Mouse (Mus musculus) embryonic fibroblast, embryonic 13.5 days (primary cell): ENCODE results near the gene Slc39a11.

Experiments used
- CTCF ChIP-seq: IDR thresholded peaks from 2 replicates; pipeline ENCODE4 v1.5.1; 2011; ENCODE audit warnings: mild to moderate bottlenecking, control low read depth, low read length, moderate library complexity, borderline replicate concordance; ENCODE audit not compliant: insufficient read depth
- POLR2A ChIP-seq: IDR thresholded peaks from 2 replicates; pipeline ENCODE4 v1.6.1; 2011; ENCODE audit warnings: low read depth, mild to moderate bottlenecking, control low read depth, low read length, moderate library complexity

DNA sequence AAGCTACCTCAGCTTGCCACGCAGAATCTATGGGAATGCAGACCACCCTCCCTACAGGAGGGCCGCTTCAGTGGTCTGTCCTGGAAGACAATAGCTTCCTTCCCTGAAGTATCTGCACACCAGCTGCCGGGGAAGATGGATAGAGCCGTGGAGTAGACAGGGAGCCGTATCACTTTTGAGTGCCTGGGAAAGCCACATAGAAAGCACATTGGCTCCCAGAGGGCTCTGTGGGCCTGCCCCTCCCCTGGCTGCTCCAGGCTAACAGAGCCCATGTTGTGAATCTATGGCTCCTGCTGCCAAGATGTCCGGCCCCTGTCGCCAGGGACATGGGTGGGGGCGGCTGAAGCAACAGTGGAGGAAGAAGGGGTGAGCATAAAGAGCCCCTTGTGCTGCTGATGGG, 355.4 kb downstream of the Slc39a11 start:
- TF ChIP-seq CTCF (no peak), POLR2A (no peak)
